Mouse (Mus musculus) erythroblast, embryonic 14.5 days (primary cell): Measurements from ENCODE around the gene Slc12a1.

ENCODE experiments used
- GATA1 ChIP-seq: IDR thresholded peaks from 2 replicates; pipeline ENCODE4 v1.6.1; 2012; ENCODE audit warnings: low read length, inconsistent platforms, mixed read lengths
- TAL1 ChIP-seq: IDR thresholded peaks from 3 replicates; pipeline ENCODE4 v1.6.1; 2012; ENCODE audit warnings: low read length, inconsistent platforms, mixed read lengths

DNA sequence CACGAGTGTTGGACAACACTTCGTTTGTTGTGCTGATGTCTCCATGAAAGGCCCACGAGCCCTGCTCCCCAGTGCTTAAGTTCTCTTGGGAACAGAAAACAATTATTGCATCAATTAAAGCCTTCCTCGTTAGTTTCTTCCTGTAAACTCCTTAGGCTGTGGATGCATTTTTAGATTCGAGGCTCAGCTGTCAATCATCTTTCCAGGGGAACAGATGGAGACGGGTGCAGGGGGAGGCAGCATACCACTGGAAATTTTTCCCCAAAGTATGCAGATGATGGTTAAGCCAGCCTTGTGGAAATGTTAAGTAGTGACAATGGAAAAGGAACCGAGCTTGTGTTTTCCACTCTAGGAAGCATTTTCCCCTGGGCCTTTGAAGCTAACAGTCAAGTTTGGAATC is 44.5 kb downstream of the Slc12a1 start:
- TF ChIP-seq TAL1 (no peak), GATA1 (no peak)
